Mouse (Mus musculus): ENCODE results near the gene Clic6. TPM values are rescaled to one million over a fixed set of nuclear protein-coding genes. Genes with fewer than 3 reads are reported as not detected.

The Clic6 gene
- 0.77 and 9.4 TPM in 2 replicates for polyA plus RNA-seq (2021; fragmentation: Nextera tagmentation)
- long read RNA-seq, experiment 1, partial matches to known transcripts = 4 of 7 reads
- long read RNA-seq, experiment 1, other reads (novel, unspliced or antisense) = 0 of 7 reads
- long read RNA-seq, experiment 2, transcript Clic6-201 (6 exons, 3,758 nt) = major isoform, 5 of 7 reads
- long read RNA-seq, experiment 2, partial matches to known transcripts = 0 of 7 reads
- long read RNA-seq, experiment 2, other reads (novel, unspliced or antisense) = 2 of 7 reads

DNA sequence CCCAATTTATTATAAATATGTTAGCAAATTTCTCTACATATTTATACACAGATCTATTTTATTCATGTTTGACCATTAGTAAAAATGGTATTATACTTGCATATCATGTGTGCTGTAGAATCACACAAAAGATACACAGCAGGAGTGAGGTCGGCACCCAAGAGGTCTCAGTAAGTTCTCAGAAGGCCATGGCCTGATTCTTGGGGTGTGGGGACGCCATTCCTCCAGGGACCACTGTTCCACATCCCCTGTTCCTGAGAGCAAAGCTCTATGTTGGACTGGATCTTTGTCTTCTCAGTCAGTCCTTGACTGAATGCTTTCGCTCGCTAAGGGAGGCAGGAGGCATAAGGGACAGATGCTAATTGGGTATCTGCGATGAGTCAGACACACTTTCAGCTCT, at the start of gene Clic6:
TSS of gene Clic6 (plus strand) at position 301 of the 400 bp plus-strand sequence.

DNA sequence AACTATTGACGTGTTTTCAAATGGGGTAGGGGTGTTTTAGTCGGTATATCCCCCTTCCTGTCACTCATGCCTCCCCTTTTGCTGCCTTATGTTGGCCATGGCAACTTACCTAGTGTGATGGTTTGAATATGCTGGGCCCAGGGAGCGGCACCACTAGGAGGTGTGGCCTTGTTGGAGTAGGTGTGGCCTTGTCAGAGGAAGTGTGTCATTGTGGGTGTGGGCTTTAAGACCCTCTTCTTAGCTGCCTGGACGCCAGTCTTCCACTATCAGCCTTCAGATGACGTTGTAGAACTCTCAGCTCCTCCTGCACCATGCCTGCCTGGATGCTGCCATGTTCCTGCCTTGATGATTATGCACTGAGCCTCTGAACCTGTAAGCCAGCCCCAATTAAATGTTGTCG, 14.8 kb upstream of the Clic6 start, which contains the start of gene Rcan1:
TSS of gene Rcan1 (minus strand) at position 162 of the 400 bp plus-strand sequence.

Other genes starting within 250 kb of the Clic6 start
- 27.3 TPM in 1 of 2 replicates, not detected in the other for gene Kcne2, start 193.3 kb upstream of the Clic6 start, polyA plus RNA-seq (2021; fragmentation: Nextera tagmentation)
- gene Smim11, start 184.4 kb upstream of the Clic6 start, polyA plus RNA-seq (2021; fragmentation: Nextera tagmentation) = 113 and 138 TPM in 2 replicates
- not detected in 2 replicates for gene Fam243, start 164.3 kb upstream of the Clic6 start, polyA plus RNA-seq (2021; fragmentation: Nextera tagmentation)
- 0.35 TPM in 1 of 2 replicates, not detected in the other for gene Kcne1, start 126.3 kb upstream of the Clic6 start, polyA plus RNA-seq (2021; fragmentation: Nextera tagmentation)
- 15.4 and 16.8 TPM in 2 replicates for gene Rcan1, start 14.9 kb upstream of the Clic6 start, polyA plus RNA-seq (2021; fragmentation: Nextera tagmentation)

All from layer of hippocampus, adult 6 months (tissue).